Mouse (Mus musculus) bone marrow macrophage, adult 2 months (primary cell): Measurements from ENCODE around the gene Olfr215. TPM values are rescaled to one million over a fixed set of nuclear protein-coding genes. Genes with fewer than 3 reads are reported as not detected.
"Not testable (repeated sequence)": the region's sequence is repeated elsewhere in the genome, so short reads cannot be mapped to it uniquely, and the experiment has no call there.

Experiments used
- H3K27ac ChIP-seq: 2 replicates; pipeline ENCODE4 v1.5.1; 2012; ENCODE audit warnings: low read depth, low read length; ENCODE audit not compliant: insufficient read depth
- H3K4me1 ChIP-seq: 2 replicates; pipeline ENCODE4 v1.6.1; 2012; ENCODE audit warnings: low read length; ENCODE audit not compliant: control insufficient read depth, insufficient read depth
- H3K4me3 ChIP-seq: 2 replicates; pipeline ENCODE4 v1.5.1; 2012; ENCODE audit warnings: mild to moderate bottlenecking, low read length, moderate library complexity; ENCODE audit not compliant: insufficient read depth
- CTCF ChIP-seq: IDR thresholded peaks from 2 replicates; pipeline ENCODE4 v1.5.1; 2012; ENCODE audit warnings: low read depth, mild to moderate bottlenecking, low read length, moderate library complexity
- POLR2A ChIP-seq: IDR thresholded peaks from 2 replicates; pipeline ENCODE4 v1.6.1; 2012; ENCODE audit warnings: mild to moderate bottlenecking, low read depth, low read length, borderline replicate concordance
- polyA plus RNA-seq: library from polyadenylated mRNA; stranded (reverse); fragments of >200 nt; gene quantifications from 2 replicates; pipeline ENCODE4 v1.2.4, GENCODE M21; 2012; ENCODE audit not compliant: missing spikeins, insufficient read depth, insufficient read length

Gene Olfr215
- polyA plus RNA-seq = not detected in 2 replicates

DNA sequence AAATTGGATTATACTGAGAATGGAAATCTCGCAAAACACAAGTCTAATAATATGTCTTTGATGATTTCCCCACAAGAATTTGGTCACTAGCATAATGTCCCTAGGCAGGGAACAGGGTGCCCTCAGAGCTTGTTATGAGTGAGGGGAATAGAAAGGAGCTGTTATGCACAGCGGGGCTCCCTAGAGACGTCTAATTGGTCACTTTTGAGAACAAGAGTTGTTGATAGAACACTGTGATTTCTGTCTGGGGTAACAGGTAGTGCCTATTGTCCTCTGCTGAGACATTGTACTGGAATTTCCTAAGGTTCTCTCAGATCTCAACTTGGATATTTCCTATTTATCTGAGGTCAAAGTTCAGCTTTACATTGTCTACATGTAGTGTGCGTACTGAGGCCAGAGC lies at the start of gene Olfr215:
Olfr215 (minus strand) TSS at position 101 of the 400 bp plus-strand sequence.
- Histone ChIP-seq H3K4me3 (no peak within 1 kb of the TSS), H3K27ac (no peak within 1 kb of the TSS), H3K4me1 (no peaks in the 10 kb centered on the region)
- TF ChIP-seq CTCF (no peak), POLR2A (no peak)

GRCm38 (mm10) chr6:116632129-116632528 lies 48.1 kb upstream of the Olfr215 start:
- H3K4me1 ChIP-seq = peaks cover 46% of the 10 kb centered on the region

DNA sequence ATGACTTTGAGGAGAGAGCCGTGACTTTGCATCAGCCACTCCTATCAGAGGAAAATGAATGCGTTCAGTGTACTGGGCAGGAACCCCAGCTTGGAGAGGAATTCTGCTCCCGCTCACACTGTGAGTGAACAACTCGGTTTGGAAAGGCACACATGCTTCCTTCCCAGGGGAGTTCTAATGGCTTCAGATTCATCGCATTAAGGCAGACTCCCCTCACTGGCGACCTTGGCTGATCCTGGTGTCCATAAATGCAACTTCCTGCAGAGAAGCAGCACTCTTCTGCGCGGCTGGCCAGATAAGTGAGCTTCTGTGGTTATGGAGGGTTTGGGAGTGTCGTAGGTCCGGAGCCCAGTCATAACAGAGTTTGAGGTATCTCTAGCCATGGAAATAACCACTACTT lies 45.8 kb upstream of the Olfr215 start:
- Histone ChIP-seq H3K4me3 (no peak overlapping the region), H3K27ac (no peak overlapping the region), H3K4me1 (peaks cover 29% of the 10 kb centered on the region)
- TF ChIP-seq CTCF (no peak), POLR2A (no peak)

More at GRCm38 (mm10) chr6:116632129-116632528, 48.1 kb upstream of the Olfr215 start:
- H3K4me3 ChIP-seq = no peak overlapping the region
- TF ChIP-seq POLR2A (no peak), CTCF (peak; percentile 92)
- H3K27ac ChIP-seq = no peak overlapping the region

GRCm38 (mm10) chr6:116628539-116629171 lies 44.7 kb upstream of the Olfr215 start, which contains the start of gene Zfp422:
Zfp422 (minus strand) TSS chr6:116628999.
- no peak within 1 kb of the TSS for H3K27ac ChIP-seq
- H3K4me3 ChIP-seq = peak within 1 kb of the TSS; percentile 81
- 0 out of 2 replicates have a peak, but pooled peaks have one; percentile 18 for TF ChIP-seq POLR2A
- TF ChIP-seq CTCF = no peak
- peaks cover 29% of the 10 kb centered on the region for H3K4me1 ChIP-seq

GRCm38 (mm10) chr6:116628095-116628494 lies 44.1 kb upstream of the Olfr215 start:
- TF ChIP-seq CTCF = no peak
- TF ChIP-seq POLR2A = no peak
- Histone ChIP-seq H3K4me3 (peak overlapping the region; percentile 81), H3K27ac (no peak overlapping the region), H3K4me1 (peaks cover 29% of the 10 kb centered on the region)

- H3K4me1 ChIP-seq = peaks cover 26% of the 10 kb centered on the region
- H3K4me3 ChIP-seq, H3K27ac ChIP-seq: not testable (repeated sequence)
These were observed 42.4 kb upstream of the Olfr215 start for GRCm38 (mm10) chr6:116626417-116626816.

DNA sequence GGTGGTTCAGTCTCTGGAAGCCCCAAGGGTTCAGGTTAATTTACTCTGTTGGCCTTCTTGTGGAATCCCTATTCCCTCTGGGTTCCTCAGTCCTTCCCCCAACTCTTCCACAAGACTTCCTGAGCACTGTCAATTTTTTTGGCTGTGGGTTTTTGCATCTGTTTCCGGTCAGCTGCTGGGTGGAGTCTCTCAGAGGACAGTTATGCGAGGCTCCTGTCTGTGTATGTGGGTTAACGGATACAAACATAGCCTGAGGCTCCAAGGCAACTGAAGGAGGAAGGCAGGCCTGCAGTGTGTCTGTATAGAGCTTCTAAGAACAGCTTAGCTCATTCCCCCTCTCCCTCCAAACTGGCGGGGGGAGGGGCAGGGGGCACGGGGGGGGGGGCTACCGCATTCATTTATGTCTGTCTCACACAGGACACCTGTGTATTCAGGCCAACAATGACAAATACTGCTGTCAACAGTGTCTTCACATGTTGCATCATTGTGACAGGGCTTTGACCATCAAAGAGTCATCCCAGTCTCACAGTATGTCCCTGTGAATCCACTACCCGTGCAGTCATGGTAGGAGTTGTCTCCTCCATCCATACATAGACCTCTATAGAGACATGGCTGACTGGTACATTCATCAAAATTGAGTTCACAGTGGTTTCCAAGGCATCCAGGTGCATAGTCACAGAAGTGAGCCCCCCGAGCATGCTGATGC lies 37.5 kb upstream of the Olfr215 start:
- peak overlapping the region; percentile 81 for H3K27ac ChIP-seq
- TF ChIP-seq POLR2A (no peak), CTCF (no peak)
- H3K4me1 ChIP-seq = peaks cover 10% of the 10 kb centered on the region
- no peak overlapping the region for H3K4me3 ChIP-seq

DNA sequence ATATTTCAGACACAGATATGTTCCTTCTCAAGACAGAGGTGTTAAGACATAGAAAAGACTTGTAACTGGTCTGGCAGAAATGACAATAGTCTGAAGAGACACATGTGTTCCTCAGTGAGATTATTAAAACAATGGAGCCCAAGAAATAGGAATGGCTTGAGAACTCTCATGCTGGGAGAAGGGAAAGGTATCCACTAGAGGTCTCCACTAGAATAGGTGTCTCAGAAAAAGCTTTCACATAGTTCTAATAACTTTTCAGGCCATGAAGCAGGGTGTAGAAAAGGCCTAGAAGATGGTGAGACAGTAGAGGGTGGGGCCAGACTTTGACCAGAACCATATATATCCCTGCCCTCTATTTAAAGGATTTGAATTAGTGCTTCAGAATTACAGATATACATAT lies 34.1 kb upstream of the Olfr215 start:
- TF ChIP-seq POLR2A (no peak), CTCF (no peak)
- Histone ChIP-seq H3K4me3 (no peak overlapping the region), H3K4me1 (peaks cover 10% of the 10 kb centered on the region)

GRCm38 (mm10) chr6:116615719-116616118 lies 31.7 kb upstream of the Olfr215 start:
- TF ChIP-seq POLR2A = no peak
- no peak for TF ChIP-seq CTCF
- H3K4me1 ChIP-seq = no peaks in the 10 kb centered on the region
- no peak overlapping the region for H3K4me3 ChIP-seq
- no peak overlapping the region for H3K27ac ChIP-seq

More for the DNA sequence above, 34.1 kb upstream of the Olfr215 start:
- H3K27ac ChIP-seq = no peak overlapping the region

- no peak for TF ChIP-seq POLR2A
- no peak for TF ChIP-seq CTCF
- no peak overlapping the region for H3K4me3 ChIP-seq
- H3K27ac ChIP-seq = no peak overlapping the region
- no peaks in the 10 kb centered on the region for H3K4me1 ChIP-seq
These were observed 23.2 kb upstream of the Olfr215 start for GRCm38 (mm10) chr6:116607230-116607629.

- not testable (repeated sequence) for H3K4me1 ChIP-seq, H3K4me3 ChIP-seq, H3K27ac ChIP-seq
These were observed 17.0 kb upstream of the Olfr215 start for GRCm38 (mm10) chr6:116600969-116601368.
